Mouse (Mus musculus) kidney, postnatal 0 days (tissue): ENCODE results near the gene Phldb3. TPM values are rescaled to one million over a fixed set of nuclear protein-coding genes. Genes with fewer than 3 reads are reported as not detected.
A peak's percentile ranks its signal among the peaks of the same experiment; 100 is the strongest.

ENCODE experiments used
- ATAC-seq: fragments of 200-750 bp; cut with Nextera tagmentation; replicated peaks from 2 replicates; pipeline ENCODE4 v1.8.0; 2017; ENCODE audit warnings: low read depth, moderate number of reproducible peaks, moderate TSS enrichment, moderate library complexity; ENCODE audit not compliant: low FRiP score
- DNase-seq: peaks from one replicate; pipeline ENCODE4 v3.0.0-alpha.2; 2016; ENCODE audit warnings: low spot score
- H3K27ac ChIP-seq: fragments of 300-500 bp; sonication (generic); 2 replicates; pipeline ENCODE4 v1.5.1; 2014; ENCODE audit warnings: mild to moderate bottlenecking
- H3K27me3 ChIP-seq: fragments of 300-500 bp; sonication (generic); 2 replicates; pipeline ENCODE4 v1.6.1; 2014; ENCODE audit warnings: low read length, mixed read lengths; ENCODE audit not compliant: insufficient read depth
- H3K36me3 ChIP-seq: fragments of 300-500 bp; sonication (generic); 2 replicates; pipeline ENCODE4 v1.6.1; 2014; ENCODE audit warnings: low read length, mixed read lengths; ENCODE audit not compliant: insufficient read depth
- H3K4me1 ChIP-seq: fragments of 300-500 bp; sonication (generic); replicated peaks from 2 replicates; pipeline ENCODE4 v1.6.1; 2014; ENCODE audit warnings: antibody characterized with exemption, low read length, mixed read lengths; ENCODE audit not compliant: insufficient read depth
- H3K4me2 ChIP-seq: fragments of 300-500 bp; sonication (generic); 2 replicates; pipeline ENCODE4 v1.6.1; 2014; ENCODE audit warnings: mild to moderate bottlenecking, low read length, moderate library complexity, mixed read lengths
- H3K4me3 ChIP-seq: fragments of 300-500 bp; sonication (generic); replicated peaks from 2 replicates; pipeline ENCODE4 v1.5.1; 2014; ENCODE audit warnings: low read depth, low read length
- H3K9ac ChIP-seq: fragments of 300-500 bp; sonication (generic); 2 replicates; pipeline ENCODE4 v1.6.1; 2014; ENCODE audit warnings: low read depth, low read length
- H3K9me3 ChIP-seq: fragments of 300-500 bp; sonication (generic); replicated peaks from 2 replicates; pipeline ENCODE4 v1.6.1; 2016; ENCODE audit warnings: low read length, inconsistent platforms, mixed read lengths
- CTCF ChIP-seq: IDR thresholded peaks from 2 replicates; pipeline ENCODE4 v1.5.1; 2016; ENCODE audit warnings: antibody characterized with exemption, low read depth, mild to moderate bottlenecking, moderate library complexity
- WGBS: fragments of 180-500 bp; shearing (Covaris S2); extraction: QIAGEN DNeasy Blood & Tissue Kit; methylation state at CpG from one replicate; pipeline ENCODE4 v1.1.7; 2014; 5-methylcytosine and 5-hydroxymethylcytosine counted together
- polyA plus RNA-seq: library from polyadenylated mRNA; unstranded; fragments of >200 nt; fragmentation: Nextera tagmentation; extraction: Ambion mirVana; gene quantifications from 2 replicates; pipeline ENCODE4 v1.2.1, GENCODE M21; 2015

Gene Phldb3
- polyA plus RNA-seq, 1 experiment from 2014 or later = 0.11 TPM

- no peak for TF ChIP-seq CTCF
- Histone ChIP-seq H3K27me3 (no peaks in the 10 kb centered on the region), H3K4me1 (no peaks in the 10 kb centered on the region), H3K9ac (no peak overlapping the region), H3K27ac (no peak overlapping the region), H3K9me3 (no peaks in the 10 kb centered on the region), H3K4me3 (no peak overlapping the region), H3K4me2 (no peak overlapping the region), H3K36me3 (peaks cover 30% of the 10 kb centered on the region)
- no peak for ATAC-seq
- no peak for DNase-seq
- WGBS = 97% methylated on average over 9 of the region's 9 CpGs
These were observed 44.4 kb upstream of the Phldb3 start for GRCm38 (mm10) chr7:24566206-24566605.

- H3K4me2 ChIP-seq = no peak overlapping the region
- H3K9me3 ChIP-seq = no peaks in the 10 kb centered on the region
- peaks cover 24% of the 10 kb centered on the region for H3K36me3 ChIP-seq
- H3K27me3 ChIP-seq = no peaks in the 10 kb centered on the region
- no peaks in the 10 kb centered on the region for H3K4me1 ChIP-seq
- no peak overlapping the region for H3K27ac ChIP-seq
- ATAC-seq (no peak), DNase-seq (no peak)
- no peak for TF ChIP-seq CTCF
- H3K4me3 ChIP-seq = no peak overlapping the region
- 90% methylated on average over 4 of the region's 4 CpGs for WGBS
- H3K9ac ChIP-seq = no peak overlapping the region
These were observed 42.1 kb upstream of the Phldb3 start for GRCm38 (mm10) chr7:24568512-24568911.

- no peak for TF ChIP-seq CTCF
- Histone ChIP-seq H3K4me3 (no peak overlapping the region), H3K27me3 (no peaks in the 10 kb centered on the region), H3K9ac (no peak overlapping the region), H3K27ac (no peak overlapping the region), H3K4me1 (no peaks in the 10 kb centered on the region), H3K36me3 (peaks cover 24% of the 10 kb centered on the region), H3K9me3 (no peaks in the 10 kb centered on the region), H3K4me2 (no peak overlapping the region)
- ATAC-seq (no peak), DNase-seq (no peak)
- 64% methylated on average over 4 of the region's 4 CpGs for WGBS
These were observed 39.5 kb upstream of the Phldb3 start for GRCm38 (mm10) chr7:24571071-24571470.

GRCm38 (mm10) chr7:24572455-24572854, 38.1 kb upstream of the Phldb3 start:
- H3K4me2 ChIP-seq = no peak overlapping the region
- no peaks in the 10 kb centered on the region for H3K4me1 ChIP-seq
- no peak overlapping the region for H3K4me3 ChIP-seq
- no peak for DNase-seq
- H3K36me3 ChIP-seq = peaks cover 11% of the 10 kb centered on the region
- H3K9ac ChIP-seq = no peak overlapping the region
- ATAC-seq = no peak
- WGBS = 55% methylated on average over 5 of the region's 5 CpGs
- TF ChIP-seq CTCF = peak; percentile 63
- H3K27ac ChIP-seq = no peak overlapping the region
- no peaks in the 10 kb centered on the region for H3K9me3 ChIP-seq
- H3K27me3 ChIP-seq = no peaks in the 10 kb centered on the region

GRCm38 (mm10) chr7:24574224-24574796, 36.3 kb upstream of the Phldb3 start:
- TF ChIP-seq CTCF = no peak
- no peaks in the 10 kb centered on the region for H3K27me3 ChIP-seq
- H3K9ac ChIP-seq = no peak overlapping the region
- DNase-seq (no peak), ATAC-seq (peak; percentile 80)
- H3K4me3 ChIP-seq = no peak overlapping the region
- H3K27ac ChIP-seq = no peak overlapping the region
- no peak overlapping the region for H3K4me2 ChIP-seq
- 40% methylated on average over 12 of the region's 12 CpGs for WGBS
- H3K4me1 ChIP-seq = no peaks in the 10 kb centered on the region
- peaks cover 8% of the 10 kb centered on the region; the same call in 1 of the 2 replicates for H3K36me3 ChIP-seq
- no peaks in the 10 kb centered on the region for H3K9me3 ChIP-seq

GRCm38 (mm10) chr7:24577811-24578210, 32.8 kb upstream of the Phldb3 start:
- 90% methylated on average over 10 of the region's 10 CpGs for WGBS

GRCm38 (mm10) chr7:24584876-24585275, 25.7 kb upstream of the Phldb3 start:
- DNase-seq (no peak), ATAC-seq (no peak)
- Histone ChIP-seq H3K36me3 (no peaks in the 10 kb centered on the region), H3K27me3 (0 out of 2 replicates have a peak, but pooled peaks cover 3% of the 10 kb centered on the region), H3K27ac (no peak overlapping the region), H3K9me3 (no peaks in the 10 kb centered on the region), H3K4me1 (no peaks in the 10 kb centered on the region), H3K9ac (no peak overlapping the region), H3K4me2 (no peak overlapping the region), H3K4me3 (no peak overlapping the region)
- 90% methylated on average over 6 of the region's 6 CpGs for WGBS
- TF ChIP-seq CTCF = no peak

More at GRCm38 (mm10) chr7:24577811-24578210, 32.8 kb upstream of the Phldb3 start:
- no peak for DNase-seq
- no peaks in the 10 kb centered on the region for H3K36me3 ChIP-seq
- no peak for ATAC-seq
- H3K9me3 ChIP-seq = no peaks in the 10 kb centered on the region
- H3K4me1 ChIP-seq = no peaks in the 10 kb centered on the region
- TF ChIP-seq CTCF = no peak
- no peak overlapping the region for H3K4me2 ChIP-seq
- H3K9ac ChIP-seq = no peak overlapping the region
- no peaks in the 10 kb centered on the region for H3K27me3 ChIP-seq
- H3K4me3 ChIP-seq = no peak overlapping the region
- no peak overlapping the region for H3K27ac ChIP-seq
